ENCODE assay signal across 8 mouse cellular contexts in genomic region chr13:74008948-74009718, GRCm38 (mm10). TPM values are rescaled to one million over a fixed set of nuclear protein-coding genes. Genes with fewer than 3 reads are reported as not detected.
DNase-seq lines count a peak whose midpoint lies in the region; ATAC-seq and TF ChIP-seq lines count a peak whose summit lies in the region.

Gene Tppp (plus strand): TSS chr13:74009407.

- under 1% methylated on average over 56 of the region's 56 CpGs for WGBS in forebrain, embryonic 12.5 days
- WGBS in heart, embryonic 16.5 days = under 1% methylated on average over 55 of the region's 56 CpGs
- under 1% methylated on average over 56 of the region's 56 CpGs for WGBS in liver, embryonic 13.5 days (ENCODE audit: insufficient replicate concordance)
- WGBS in stomach, embryonic 14.5 days = under 1% methylated on average over 51 of the region's 56 CpGs

- H3K4me2 ChIP-seq in forebrain, embryonic 12.5 days = peak within 1 kb of the TSS; percentile 94
- peak within 1 kb of the TSS; percentile 99 for H3K4me2 ChIP-seq in heart, embryonic 16.5 days (ENCODE audit: low read depth, low read length)
- peak within 1 kb of the TSS; percentile 88 for H3K4me2 ChIP-seq in liver, embryonic 13.5 days
- H3K4me2 ChIP-seq in stomach, embryonic 14.5 days (replicated peaks; ENCODE audit: low read depth, low read length) = peak within 1 kb of the TSS; percentile 100

- no peaks in the 10 kb centered on the region for H3K9me3 ChIP-seq in E14TG2a.4 (ENCODE audit: low read length)
- H3K9me3 ChIP-seq in forebrain, embryonic 12.5 days = no peaks in the 10 kb centered on the region
- no peaks in the 10 kb centered on the region for H3K9me3 ChIP-seq in heart, embryonic 16.5 days (replicated peaks; ENCODE audit: control insufficient read depth, low read length)
- H3K9me3 ChIP-seq in liver, embryonic 13.5 days (replicated peaks) = no peaks in the 10 kb centered on the region
- no peaks in the 10 kb centered on the region for H3K9me3 ChIP-seq in stomach, embryonic 14.5 days (ENCODE audit: control insufficient read depth, low read depth, low read length)

- peak within 1 kb of the TSS; percentile 54 for H3K9ac ChIP-seq in forebrain, embryonic 12.5 days
- peak within 1 kb of the TSS; percentile 84 for H3K9ac ChIP-seq in heart, embryonic 16.5 days (ENCODE audit: low read length)
- peak within 1 kb of the TSS; percentile 66 for H3K9ac ChIP-seq in liver, embryonic 13.5 days
- no peak within 1 kb of the TSS for H3K9ac ChIP-seq in stomach, embryonic 14.5 days (replicated peaks; ENCODE audit: low read depth, low read length)

- H3K36me3 ChIP-seq in E14TG2a.4 (ENCODE audit: insufficient read depth, low read length) = no peaks in the 10 kb centered on the region
- no peaks in the 10 kb centered on the region for H3K36me3 ChIP-seq in forebrain, embryonic 12.5 days (replicated peaks)
- H3K36me3 ChIP-seq in heart, embryonic 16.5 days (ENCODE audit: control insufficient read depth, insufficient read depth) = no peaks in the 10 kb centered on the region
- H3K36me3 ChIP-seq in liver, embryonic 13.5 days = no peaks in the 10 kb centered on the region
- H3K36me3 ChIP-seq in stomach, embryonic 14.5 days (ENCODE audit: control insufficient read depth, insufficient read depth, low read length) = no peaks in the 10 kb centered on the region

- no peak for TF ChIP-seq CTCF in E14TG2a.4 (conservative IDR thresholded peaks at IDR 0.05; ENCODE audit: low read length)

- H3K4me1 ChIP-seq in E14TG2a.4 (replicated peaks; ENCODE audit: low read depth, low read length) = peaks cover 25% of the 10 kb centered on the region
- peaks cover 15% of the 10 kb centered on the region for H3K4me1 ChIP-seq in forebrain, embryonic 12.5 days
- peaks cover 13% of the 10 kb centered on the region for H3K4me1 ChIP-seq in heart, embryonic 16.5 days (ENCODE audit: control insufficient read depth, insufficient read depth, low read length)
- peaks cover 26% of the 10 kb centered on the region for H3K4me1 ChIP-seq in liver, embryonic 13.5 days (replicated peaks)
- 0 out of 2 replicates have a peak, but pooled peaks cover 2% of the 10 kb centered on the region for H3K4me1 ChIP-seq in stomach, embryonic 14.5 days (ENCODE audit: control insufficient read depth, insufficient read depth, low read length)

- H3K27ac ChIP-seq in forebrain, embryonic 12.5 days = peak within 1 kb of the TSS; percentile 57
- peak within 1 kb of the TSS; percentile 57 for H3K27ac ChIP-seq in heart, embryonic 16.5 days (ENCODE audit: low read length)
- no peak within 1 kb of the TSS for H3K27ac ChIP-seq in liver, embryonic 13.5 days
- H3K27ac ChIP-seq in stomach, embryonic 14.5 days (ENCODE audit: low read length) = no peak within 1 kb of the TSS

- peak within 1 kb of the TSS; percentile 84 for H3K4me3 ChIP-seq in E14TG2a.4 (replicated peaks; ENCODE audit: low read length)
- peak within 1 kb of the TSS; percentile 54 for H3K4me3 ChIP-seq in forebrain, embryonic 12.5 days (replicated peaks)
- H3K4me3 ChIP-seq in heart, embryonic 16.5 days (ENCODE audit: low read length) = peak within 1 kb of the TSS; percentile 70
- H3K4me3 ChIP-seq in liver, embryonic 13.5 days (replicated peaks) = peak within 1 kb of the TSS; percentile 61
- peak within 1 kb of the TSS; percentile 48 for H3K4me3 ChIP-seq in stomach, embryonic 14.5 days (ENCODE audit: low read depth, low read length)

- H3K27me3 ChIP-seq in E14TG2a.4 (ENCODE audit: insufficient read depth, low read length) = peaks cover 79% of the 10 kb centered on the region
- peaks cover 49% of the 10 kb centered on the region for H3K27me3 ChIP-seq in forebrain, embryonic 12.5 days
- 0 out of 2 replicates have a peak, but pooled peaks cover 8% of the 10 kb centered on the region for H3K27me3 ChIP-seq in heart, embryonic 16.5 days (ENCODE audit: control insufficient read depth, insufficient read depth, low read length)
- H3K27me3 ChIP-seq in liver, embryonic 13.5 days = peaks cover 84% of the 10 kb centered on the region
- 0 out of 2 replicates have a peak, but pooled peaks cover 6% of the 10 kb centered on the region for H3K27me3 ChIP-seq in stomach, embryonic 14.5 days (ENCODE audit: control insufficient read depth, insufficient read depth, low read length)

- peak; percentile 93 for ATAC-seq in forebrain, embryonic 12.5 days (ENCODE audit: low FRiP score)
- ATAC-seq in heart, embryonic 16.5 days (replicated peaks; ENCODE audit: extremely low read depth, insufficient read depth, low FRiP score) = peak; percentile 97
- peak; percentile 98 for ATAC-seq in liver, embryonic 13.5 days (ENCODE audit: low read depth)
- peak; percentile 95 for ATAC-seq in stomach, embryonic 14.5 days (ENCODE audit: insufficient number of reproducible peaks, insufficient read depth, low FRiP score, low read depth)

- DNase-seq in c-Kit-positive CD71-positive TER-119-positive erythroid progenitor cells, embryonic 14.5 days (ENCODE audit: low spot score) = peak; percentile 88
- peak; percentile 92 to 95 for DNase-seq in kidney, postnatal 25 days
- peak; percentile 90 for DNase-seq in liver, embryonic 13.5 days
- peak; percentile 50 to 78 for DNase-seq in natural killer cell, adult 2 months (ENCODE audit: low spot score in 2 of 2)

RNA-seq across cellular contexts. Expression of gene Tppp, which starts in this region (rescaled TPM):
- polyA plus RNA-seq in forebrain, embryonic 12.5 days (2016; fragmentation: Nextera tagmentation; extraction: Ambion mirVana) = 4.2 and 5.1 TPM in 2 replicates
- polyA plus RNA-seq in heart, embryonic 16.5 days (2015; fragmentation: Nextera tagmentation; extraction: Ambion mirVana) = 6.4 and 8.6 TPM in 2 replicates
- 0.20 and 0.30 TPM in 2 replicates for polyA plus RNA-seq in liver, embryonic 13.5 days (2015; fragmentation: Nextera tagmentation; extraction: Ambion mirVana)
- 1.4 and 1.8 TPM in 2 replicates for polyA plus RNA-seq in stomach, embryonic 14.5 days (2014; fragmentation: Nextera tagmentation; extraction: Ambion mirVana)

Comparison
In these comparisons a context has a peak if more than half of its experiments do, and no peak if none do; other contexts are left out.
1. Peak in DNase-seq, ATAC-seq, H3K4me3 ChIP-seq, H3K9ac ChIP-seq and H3K4me2 ChIP-seq in liver, embryonic 13.5 days; RNA of the gene not detected or under 1 TPM.
2. H3K27ac ChIP-seq: peak in forebrain, embryonic 12.5 days (single experiment) and heart, embryonic 16.5 days (single experiment); none in liver, embryonic 13.5 days (single experiment) and stomach, embryonic 14.5 days (single experiment).
3. Peak in every context shown above with its lines, with median percentiles within 50 percentile points of each other: H3K4me3 ChIP-seq, DNase-seq, ATAC-seq and H3K4me2 ChIP-seq.